Mouse (Mus musculus): ENCODE data around the gene Hmg20a.

GRCm38 (mm10) chr9:56516219-56516618 is 97.8 kb downstream of the Hmg20a start:
- TF ChIP-seq CTCF (IDR thresholded peaks at IDR 0.05) (no peak), EP300 (IDR thresholded peaks at IDR 0.05) (no peak)

Data from lung, postnatal 0 days (tissue).